Comparison of ENCODE assay signal across 21 mouse cellular contexts in genomic region chr1:67122797-67123196, GRCm38 (mm10). TPM values are rescaled to one million over a fixed set of nuclear protein-coding genes. Genes with fewer than 3 reads are reported as not detected.
DNase-seq lines count a peak whose midpoint lies in the region; ATAC-seq and TF ChIP-seq lines count a peak whose summit lies in the region.
"Had no signal": no experiment of that assay in that cellular context is flagged by ENCODE, and none has a peak within 500 bp of the region (broad histone marks: within the 10 kb centered on the region; RNA-seq: fewer than 3 reads in every experiment).

Gene Cps1, plus strand, starts transcription at chr1:67123026.

- no peak for TF ChIP-seq CTCF in liver, adult 2 months (IDR thresholded peaks at IDR 0.05; ENCODE audit: low read depth, low read length)
- TF ChIP-seq CTCF in liver, postnatal 0 days (IDR thresholded peaks at IDR 0.05; ENCODE audit: low read depth): no peak

- DNase-seq in liver, adult 2 months (ENCODE audit: extremely low read depth, low read depth, low spot score): peak; percentile 99
- DNase-seq in liver, embryonic 11.5 days (ENCODE audit: low spot score): no peak
- no peak for DNase-seq in intestine, embryonic 14.5 days (ENCODE audit: low spot score)
- peak; percentile 59 for DNase-seq in liver, postnatal 0 days
- no peak for DNase-seq in kidney, adult 8-10 months
- DNase-seq: adrenal gland, adult 8-10 months; cerebellum, adult 18-20 months; cerebellum, adult 9-11 months; cerebellum, postnatal 36 days; gastrocnemius, postnatal 10 days; heart, adult 18-20 months; heart, postnatal 14 days had no signal

- TF ChIP-seq POLR2A in liver, adult 2 months (IDR thresholded peaks at IDR 0.05; ENCODE audit: extremely low read depth, insufficient read depth, low read length): peak; percentile 51; the same call in 1 of the 2 replicates

- peak; percentile 34; the same call in 1 of the 2 replicates for TF ChIP-seq EP300 in liver, postnatal 0 days (IDR thresholded peaks at IDR 0.05; ENCODE audit: low read depth)

- H3K4me1 ChIP-seq in liver, adult 2 months (ENCODE audit: control insufficient read depth, insufficient read depth, low read length): peaks cover 2% of the 10 kb centered on the region; the same call in 1 of the 2 replicates
- H3K4me1 ChIP-seq in liver, embryonic 11.5 days (replicated peaks; ENCODE audit: control insufficient read depth, insufficient read depth, low read length): no peaks in the 10 kb centered on the region
- H3K4me1 ChIP-seq in intestine, embryonic 14.5 days (replicated peaks; ENCODE audit: control insufficient read depth, insufficient read depth, low read length): no peaks in the 10 kb centered on the region
- no peaks in the 10 kb centered on the region for H3K4me1 ChIP-seq in intestine, embryonic 15.5 days (replicated peaks)
- no peaks in the 10 kb centered on the region for H3K4me1 ChIP-seq in liver, postnatal 0 days (ENCODE audit: insufficient read depth)
- H3K4me1 ChIP-seq: embryonic facial prominence, embryonic 10.5 days; forebrain, embryonic 15.5 days; heart, embryonic 15.5 days; hindbrain, embryonic 13.5 days had no signal

- peaks cover 19% of the 10 kb centered on the region for H3K79me2 ChIP-seq in liver, adult 2 months (ENCODE audit: control insufficient read depth, insufficient read depth, low read length)

- H3K9me3 ChIP-seq in liver, embryonic 11.5 days (ENCODE audit: control insufficient read depth, low read length): no peaks in the 10 kb centered on the region
- no peaks in the 10 kb centered on the region for H3K9me3 ChIP-seq in intestine, embryonic 14.5 days (ENCODE audit: control insufficient read depth, low read length)
- H3K9me3 ChIP-seq in intestine, embryonic 15.5 days: no peaks in the 10 kb centered on the region
- H3K9me3 ChIP-seq in liver, postnatal 0 days (ENCODE audit: low read length): no peaks in the 10 kb centered on the region
- H3K9me3 ChIP-seq: embryonic facial prominence, embryonic 10.5 days; forebrain, embryonic 15.5 days; heart, embryonic 15.5 days; hindbrain, embryonic 13.5 days had no signal

- peak within 1 kb of the TSS; percentile 87 for H3K27ac ChIP-seq in liver, adult 2 months (replicated peaks; ENCODE audit: insufficient read depth, low read depth, low read length)
- no peak within 1 kb of the TSS for H3K27ac ChIP-seq in liver, embryonic 11.5 days (ENCODE audit: low read depth, low read length)
- no peak within 1 kb of the TSS for H3K27ac ChIP-seq in intestine, embryonic 14.5 days (ENCODE audit: low read depth)
- H3K27ac ChIP-seq in intestine, embryonic 15.5 days: no peak within 1 kb of the TSS
- peak within 1 kb of the TSS; percentile 87 for H3K27ac ChIP-seq in liver, postnatal 0 days (ENCODE audit: low read depth)
- H3K27ac ChIP-seq: embryonic facial prominence, embryonic 10.5 days; forebrain, embryonic 15.5 days; heart, embryonic 15.5 days; hindbrain, embryonic 13.5 days; hindbrain, postnatal 0 days had no signal

- 10% methylated on average over 3 of the region's 3 CpGs for WGBS in liver, adult 2 months
- WGBS in liver, embryonic 11.5 days: 72% methylated on average over 3 of the region's 3 CpGs
- WGBS in intestine, embryonic 14.5 days: 80% methylated on average over 3 of the region's 3 CpGs
- 74% methylated on average over 3 of the region's 3 CpGs for WGBS in intestine, embryonic 15.5 days
- WGBS in liver, postnatal 0 days (ENCODE audit: insufficient replicate concordance): 44% methylated on average over 3 of the region's 3 CpGs

- peak within 1 kb of the TSS; percentile 86 for H3K9ac ChIP-seq in liver, adult 2 months (ENCODE audit: low read depth, low read length)
- no peak within 1 kb of the TSS for H3K9ac ChIP-seq in liver, embryonic 11.5 days (ENCODE audit: low read depth, low read length)
- no peak within 1 kb of the TSS for H3K9ac ChIP-seq in intestine, embryonic 14.5 days (ENCODE audit: low read length)
- no peak within 1 kb of the TSS for H3K9ac ChIP-seq in intestine, embryonic 15.5 days
- peak within 1 kb of the TSS; percentile 66 for H3K9ac ChIP-seq in liver, postnatal 0 days (replicated peaks)
- H3K9ac ChIP-seq: forebrain, embryonic 15.5 days; heart, embryonic 15.5 days; hindbrain, embryonic 13.5 days had no signal

- no peaks in the 10 kb centered on the region for H3K27me3 ChIP-seq in liver, adult 2 months (ENCODE audit: control insufficient read depth, insufficient read depth, low read length)
- no peaks in the 10 kb centered on the region for H3K27me3 ChIP-seq in liver, embryonic 11.5 days (replicated peaks; ENCODE audit: control insufficient read depth, insufficient read depth, low read length)
- H3K27me3 ChIP-seq in intestine, embryonic 14.5 days (replicated peaks; ENCODE audit: control insufficient read depth, insufficient read depth, low read length): no peaks in the 10 kb centered on the region
- no peaks in the 10 kb centered on the region for H3K27me3 ChIP-seq in intestine, embryonic 15.5 days (replicated peaks)
- H3K27me3 ChIP-seq in liver, postnatal 0 days (ENCODE audit: insufficient read depth, low read length): no peaks in the 10 kb centered on the region
- H3K27me3 ChIP-seq: forebrain, embryonic 15.5 days; heart, embryonic 15.5 days; hindbrain, embryonic 13.5 days had no signal

- H3K36me3 ChIP-seq in liver, adult 2 months (ENCODE audit: control insufficient read depth, insufficient read depth, low read length): peaks cover 18% of the 10 kb centered on the region
- no peaks in the 10 kb centered on the region for H3K36me3 ChIP-seq in liver, embryonic 11.5 days (ENCODE audit: control insufficient read depth, insufficient read depth, low read length)
- H3K36me3 ChIP-seq in intestine, embryonic 14.5 days (ENCODE audit: control insufficient read depth, insufficient read depth, low read length): no peaks in the 10 kb centered on the region
- no peaks in the 10 kb centered on the region for H3K36me3 ChIP-seq in intestine, embryonic 15.5 days
- H3K36me3 ChIP-seq in liver, postnatal 0 days (replicated peaks; ENCODE audit: insufficient read depth, low read length): no peaks in the 10 kb centered on the region
- H3K36me3 ChIP-seq: embryonic facial prominence, embryonic 10.5 days; forebrain, embryonic 15.5 days; heart, embryonic 15.5 days; hindbrain, embryonic 13.5 days had no signal

- H3K4me2 ChIP-seq in liver, embryonic 11.5 days: no peak within 1 kb of the TSS
- no peak within 1 kb of the TSS for H3K4me2 ChIP-seq in intestine, embryonic 14.5 days (ENCODE audit: low read length)
- no peak within 1 kb of the TSS for H3K4me2 ChIP-seq in intestine, embryonic 15.5 days (replicated peaks)
- no peak within 1 kb of the TSS for H3K4me2 ChIP-seq in liver, postnatal 0 days (ENCODE audit: low read depth, low read length)
- H3K4me2 ChIP-seq: forebrain, embryonic 15.5 days; heart, embryonic 11.5 days; heart, embryonic 15.5 days; hindbrain, embryonic 13.5 days had no signal

- peak within 1 kb of the TSS; percentile 100 for H3K4me3 ChIP-seq in liver, adult 2 months (ENCODE audit: insufficient read depth, low read depth, low read length)
- H3K4me3 ChIP-seq in liver, embryonic 11.5 days (ENCODE audit: low read depth, low read length): no peak within 1 kb of the TSS
- no peak within 1 kb of the TSS for H3K4me3 ChIP-seq in intestine, embryonic 14.5 days (ENCODE audit: low read depth, low read length)
- no peak within 1 kb of the TSS for H3K4me3 ChIP-seq in intestine, embryonic 15.5 days (replicated peaks)
- peak within 1 kb of the TSS; percentile 47 for H3K4me3 ChIP-seq in liver, postnatal 0 days (ENCODE audit: low read depth, low read length)
- H3K4me3 ChIP-seq: embryonic facial prominence, embryonic 10.5 days; forebrain, embryonic 15.5 days; heart, embryonic 15.5 days; hindbrain, embryonic 13.5 days had no signal

- no peak for ATAC-seq in liver, embryonic 11.5 days (replicated peaks; ENCODE audit: low FRiP score)
- no peak for ATAC-seq in intestine, embryonic 14.5 days (replicated peaks; ENCODE audit: low FRiP score, low TSS enrichment, low read depth)
- ATAC-seq in intestine, embryonic 15.5 days: 0 out of 2 replicates have a peak, but pooled peaks have one; percentile 34
- ATAC-seq in liver, postnatal 0 days: peak; percentile 81
- ATAC-seq in megakaryocyte, adult 5-6 weeks (ENCODE audit: poor library complexity, severe bottlenecking): no peak
- ATAC-seq: forebrain, embryonic 15.5 days; hindbrain, postnatal 0 days had no signal

RNA-seq across cellular contexts. Expression of gene Cps1, which starts in this region (rescaled TPM):
- total RNA-seq in liver, adult 2 months (2014; rRNA removed): 3,653 and 4,046 TPM in 2 replicates
- 745 and 766 TPM in 2 replicates for polyA plus RNA-seq in liver, adult 2 months (2012; rRNA removed)
- polyA plus RNA-seq in liver, embryonic 11.5 days (2014; fragmentation: Nextera tagmentation; extraction: Ambion mirVana): 0.04 and 0.17 TPM in 2 replicates
- polyA plus RNA-seq in intestine, embryonic 14.5 days (2014; fragmentation: Nextera tagmentation; extraction: Ambion mirVana): 275 and 289 TPM in 2 replicates
- polyA plus RNA-seq in intestine, embryonic 15.5 days (2015; fragmentation: Nextera tagmentation; extraction: Ambion mirVana): 326 and 333 TPM in 2 replicates
- 283 and 311 TPM in 2 replicates for polyA plus RNA-seq in liver, postnatal 0 days (2015; fragmentation: Nextera tagmentation; extraction: Ambion mirVana)
- total RNA-seq in megakaryocyte, adult 5-6 weeks (2015): not detected in 2 replicates
- not detected in 2 replicates for total RNA-seq in megakaryocyte, adult 5-6 weeks (2017)
- total RNA-seq: hematopoietic stem cell, adult 5-6 weeks had no signal

Comparison
In these comparisons a context has a peak if more than half of its experiments do, and no peak if none do; other contexts are left out.
1. RNA of gene Cps1 (total RNA-seq): 3,653 to 4,046 TPM in liver, adult 2 months; not detected in megakaryocyte, adult 5-6 weeks; every median in the first group is over 1,000 times any median in the second.
2. RNA of gene Cps1 (polyA plus RNA-seq): 745 to 766 TPM in liver, adult 2 months, 326 to 333 TPM in intestine, embryonic 15.5 days, 283 to 311 TPM in liver, postnatal 0 days and 275 to 289 TPM in intestine, embryonic 14.5 days; 0.04 to 0.17 TPM in liver, embryonic 11.5 days; every median in the first group is over 100 times any median in the second.
3. DNase-seq: peak in liver, adult 2 months (single experiment) and liver, postnatal 0 days (single experiment); none in liver, embryonic 11.5 days (single experiment), intestine, embryonic 14.5 days (single experiment) and kidney, adult 8-10 months (0 of 2).
4. H3K27ac ChIP-seq: peak in liver, adult 2 months (single experiment) and liver, postnatal 0 days (single experiment); none in liver, embryonic 11.5 days (single experiment), intestine, embryonic 14.5 days (single experiment) and intestine, embryonic 15.5 days (single experiment).
5. H3K4me3 ChIP-seq: peak in liver, adult 2 months (single experiment) and liver, postnatal 0 days (single experiment); none in liver, embryonic 11.5 days (single experiment), intestine, embryonic 14.5 days (single experiment) and intestine, embryonic 15.5 days (single experiment).
6. H3K9ac ChIP-seq: peak in liver, adult 2 months (single experiment) and liver, postnatal 0 days (single experiment); none in liver, embryonic 11.5 days (single experiment), intestine, embryonic 14.5 days (single experiment) and intestine, embryonic 15.5 days (single experiment).
7. ATAC-seq: peak in intestine, embryonic 15.5 days (single experiment) and liver, postnatal 0 days (single experiment); none in liver, embryonic 11.5 days (single experiment), intestine, embryonic 14.5 days (single experiment) and megakaryocyte, adult 5-6 weeks (single experiment).